Comparison of ENCODE assay signal across 8 mouse cellular contexts in genomic region chr14:62042305-62043116, GRCm38 (mm10).
DNase-seq lines count a peak whose midpoint lies in the region; ATAC-seq and TF ChIP-seq lines count a peak whose summit lies in the region.

No protein-coding gene starts in this region.

- no peak for ATAC-seq in kidney, embryonic 15.5 days (replicated peaks; ENCODE audit: low FRiP score)
- peak; percentile 95 for ATAC-seq in forebrain, embryonic 12.5 days (ENCODE audit: low FRiP score)
- no peak for ATAC-seq in neural tube, embryonic 11.5 days (ENCODE audit: insufficient read depth, low FRiP score, low TSS enrichment)

- no peaks in the 10 kb centered on the region for H3K9me3 ChIP-seq in kidney, embryonic 15.5 days (replicated peaks)
- H3K9me3 ChIP-seq in forebrain, embryonic 12.5 days: no peaks in the 10 kb centered on the region
- H3K9me3 ChIP-seq in neural tube, embryonic 11.5 days (ENCODE audit: control insufficient read depth, low read length): no peaks in the 10 kb centered on the region

- H3K4me3 ChIP-seq in kidney, embryonic 15.5 days (replicated peaks): no peak overlapping the region
- no peak overlapping the region for H3K4me3 ChIP-seq in bone marrow, adult 2 months (replicated peaks; ENCODE audit: control insufficient read depth, low read depth, low read length)
- H3K4me3 ChIP-seq in forebrain, embryonic 12.5 days (replicated peaks): no peak overlapping the region
- H3K4me3 ChIP-seq in neural tube, embryonic 11.5 days (ENCODE audit: low read depth, low read length): no peak overlapping the region

- no peak for TF ChIP-seq POLR2A in bone marrow, adult 2 months (IDR thresholded peaks at IDR 0.05; ENCODE audit: borderline replicate concordance, control insufficient read depth, low read depth, low read length)

- H3K27me3 ChIP-seq in kidney, embryonic 15.5 days: no peaks in the 10 kb centered on the region
- H3K27me3 ChIP-seq in forebrain, embryonic 12.5 days: no peaks in the 10 kb centered on the region
- H3K27me3 ChIP-seq in neural tube, embryonic 11.5 days (ENCODE audit: control insufficient read depth, insufficient read depth, low read length): no peaks in the 10 kb centered on the region

- H3K4me2 ChIP-seq in kidney, embryonic 15.5 days: no peak overlapping the region
- H3K4me2 ChIP-seq in forebrain, embryonic 12.5 days: no peak overlapping the region
- H3K4me2 ChIP-seq in neural tube, embryonic 11.5 days (ENCODE audit: low read depth): no peak overlapping the region

- DNase-seq in kidney, adult 18-20 months: peak; percentile 77
- peak; percentile 70 for DNase-seq in induced T-regulatory cell, adult 2 months (ENCODE audit: low read depth)
- peak; percentile 67 for DNase-seq in left cerebral cortex, postnatal 4 days
- DNase-seq in neural tube, embryonic 11.5 days (ENCODE audit: low spot score): peak; percentile 16
- peak; percentile 17 for DNase-seq in thymus, postnatal 0 days (ENCODE audit: low spot score)

- H3K9ac ChIP-seq in kidney, embryonic 15.5 days: no peak overlapping the region
- no peak overlapping the region for H3K9ac ChIP-seq in forebrain, embryonic 12.5 days
- no peak overlapping the region for H3K9ac ChIP-seq in neural tube, embryonic 11.5 days (ENCODE audit: low read length)

- no peak overlapping the region for H3K27ac ChIP-seq in kidney, embryonic 15.5 days
- no peak overlapping the region for H3K27ac ChIP-seq in bone marrow, adult 2 months (ENCODE audit: control insufficient read depth, insufficient read depth, low read depth, low read length, poor library complexity)
- H3K27ac ChIP-seq in forebrain, embryonic 12.5 days: no peak overlapping the region
- H3K27ac ChIP-seq in neural tube, embryonic 11.5 days (ENCODE audit: low read depth, low read length): no peak overlapping the region

- intact Hi-C loops in left cerebral cortex, postnatal 4 days (cut with DNase I): loop anchor here (10.0 kb wide), 1 partner anchor 358 kb away; no protein-coding TSS in a partner anchor

- TF ChIP-seq CTCF in bone marrow, adult 2 months (IDR thresholded peaks at IDR 0.05; ENCODE audit: control insufficient read depth, insufficient read depth, low read length): peak; percentile 29; the same call in 1 of the 2 replicates

- H3K36me3 ChIP-seq in kidney, embryonic 15.5 days: no peaks in the 10 kb centered on the region
- H3K36me3 ChIP-seq in forebrain, embryonic 12.5 days (replicated peaks): no peaks in the 10 kb centered on the region
- H3K36me3 ChIP-seq in neural tube, embryonic 11.5 days (ENCODE audit: control insufficient read depth, insufficient read depth, low read length): no peaks in the 10 kb centered on the region

- H3K4me1 ChIP-seq in kidney, embryonic 15.5 days: no peaks in the 10 kb centered on the region
- no peaks in the 10 kb centered on the region; the same call in 1 of the 2 replicates for H3K4me1 ChIP-seq in bone marrow, adult 2 months (ENCODE audit: control insufficient read depth, insufficient read depth, low read length)
- H3K4me1 ChIP-seq in forebrain, embryonic 12.5 days: no peaks in the 10 kb centered on the region; the same call in 1 of the 2 replicates
- H3K4me1 ChIP-seq in neural tube, embryonic 11.5 days (ENCODE audit: control insufficient read depth, insufficient read depth, low read length): no peaks in the 10 kb centered on the region

- WGBS in kidney, embryonic 15.5 days: 65% methylated on average over 11 of the region's 11 CpGs
- 69% methylated on average over 11 of the region's 11 CpGs for WGBS in bone marrow, adult 2 months
- WGBS in forebrain, embryonic 12.5 days: 32% methylated on average over 11 of the region's 11 CpGs
- WGBS in neural tube, embryonic 11.5 days: 68% methylated on average over 11 of the region's 11 CpGs

Comparison
In these comparisons a context has a peak if more than half of its experiments do, and no peak if none do; other contexts are left out.
1. DNase-seq: peak in every context shown above with its lines; median percentile 77 in kidney, adult 18-20 months; 70 in induced T-regulatory cell, adult 2 months; 67 in left cerebral cortex, postnatal 4 days; 17 in thymus, postnatal 0 days; 16 in neural tube, embryonic 11.5 days.